Mouse (Mus musculus): ENCODE results near the gene Unc5c. TPM values are rescaled to one million over a fixed set of nuclear protein-coding genes. Genes with fewer than 3 reads are reported as not detected.

The Unc5c gene
- polyA plus RNA-seq (2015; fragmentation: Nextera tagmentation; extraction: Ambion mirVana), result 20.5 and 23.5 TPM in 2 replicates

DNA sequence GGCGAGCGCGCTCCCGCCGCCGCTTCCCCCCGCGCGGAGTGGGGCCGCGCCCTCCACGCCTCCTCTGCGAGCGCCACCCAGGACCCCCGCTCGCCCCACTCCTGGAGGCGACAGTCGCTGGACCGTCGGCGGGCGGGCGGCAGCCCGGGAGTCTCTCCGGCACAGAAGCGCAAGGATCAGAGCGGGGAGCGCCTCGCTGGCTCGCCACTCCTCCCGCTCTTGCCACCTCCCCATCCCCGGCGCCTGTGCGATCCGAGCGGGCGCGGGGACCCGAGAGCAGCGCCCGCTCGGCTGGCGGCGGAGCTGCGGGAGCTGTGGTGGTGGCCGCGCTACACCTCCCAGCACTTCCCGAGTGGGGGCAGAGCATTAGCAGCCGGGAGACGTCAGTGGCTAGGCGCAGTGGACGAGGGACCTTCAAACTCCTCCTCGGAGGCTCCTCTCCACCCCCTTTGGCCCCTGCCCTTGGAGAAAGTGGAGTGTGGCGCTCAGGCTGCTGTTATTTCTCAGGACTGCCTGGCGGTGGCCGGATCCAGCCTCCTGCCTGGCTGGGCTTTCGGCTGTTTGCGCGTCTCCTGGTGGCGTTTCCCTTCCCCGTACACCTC is at the start of gene Unc5c:
Gene Unc5c (plus strand): TSS at position 113 of the 602 bp plus-strand sequence.
- Histone ChIP-seq H3K4me3 (peak within 1 kb of the TSS; percentile 82), H3K9me3 (no peaks in the 10 kb centered on the region), H3K9ac (peak within 1 kb of the TSS; percentile 53), H3K36me3 (no peaks in the 10 kb centered on the region), H3K27me3 (peaks cover 27% of the 10 kb centered on the region), H3K4me1 (peaks cover 5% of the 10 kb centered on the region; the same call in 1 of the 2 replicates), H3K4me2 (peak within 1 kb of the TSS; percentile 94), H3K27ac (peak within 1 kb of the TSS; percentile 94)
- WGBS, result under 1% methylated on average over 48 of the region's 61 CpGs
- peak; percentile 95 for ATAC-seq (ENCODE audit: borderline replicate concordance, extremely low read depth, low FRiP score, low TSS enrichment)

DNA sequence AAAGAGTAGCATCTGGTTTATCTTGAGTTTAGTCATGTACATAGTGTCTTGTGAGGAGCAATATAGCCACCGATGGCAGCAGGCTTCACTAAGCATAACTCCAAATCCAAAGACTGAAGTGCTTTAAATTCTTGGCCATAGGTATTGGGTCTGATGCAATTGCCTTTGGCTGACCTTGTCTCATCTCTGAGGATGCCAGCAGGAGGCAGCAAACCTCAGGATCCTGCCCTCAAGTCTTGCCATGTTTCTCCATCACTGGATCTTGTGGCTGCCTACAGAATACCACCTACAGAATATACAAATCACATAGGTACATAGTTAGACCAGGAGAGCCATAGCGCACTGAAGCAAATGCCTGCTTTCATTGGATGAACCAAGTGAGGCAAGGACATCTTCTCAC is 7.5 kb upstream of the Unc5c start:
- no peak overlapping the region for H3K4me2 ChIP-seq
- no peak overlapping the region for H3K27ac ChIP-seq
- WGBS, result 86% methylated on average over 2 of the region's 2 CpGs
- no peak for ATAC-seq (ENCODE audit: borderline replicate concordance, extremely low read depth, low FRiP score, low TSS enrichment)
- H3K36me3 ChIP-seq, result no peaks in the 10 kb centered on the region
- H3K4me3 ChIP-seq, result no peak overlapping the region
- no peaks in the 10 kb centered on the region for H3K9me3 ChIP-seq
- peaks cover 3% of the 10 kb centered on the region; the same call in 1 of the 2 replicates for H3K27me3 ChIP-seq
- H3K4me1 ChIP-seq, result no peaks in the 10 kb centered on the region
- no peak overlapping the region for H3K9ac ChIP-seq

DNA sequence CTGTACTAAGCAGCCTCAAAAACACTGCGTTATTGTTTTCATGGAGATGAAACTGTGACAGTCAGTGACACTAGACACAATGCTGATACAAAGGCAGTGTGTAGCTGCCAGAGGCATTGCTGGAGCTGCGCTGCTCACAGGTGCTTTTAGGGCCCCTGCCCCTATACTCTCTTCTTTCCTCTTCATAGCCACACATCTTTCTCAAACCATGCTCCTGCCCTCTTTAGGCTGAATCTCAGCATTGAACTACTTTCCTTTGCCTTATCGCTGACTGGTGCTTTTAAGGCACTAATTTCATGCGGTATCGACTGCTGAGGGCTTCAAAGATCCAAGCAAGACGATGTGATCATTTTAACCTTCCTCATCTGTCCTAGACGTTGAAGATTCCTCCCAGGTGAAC is 2.5 kb upstream of the Unc5c start:
- Histone ChIP-seq H3K27ac (no peak overlapping the region), H3K9ac (no peak overlapping the region), H3K4me3 (no peak overlapping the region), H3K27me3 (peaks cover 27% of the 10 kb centered on the region), H3K4me2 (no peak overlapping the region), H3K36me3 (no peaks in the 10 kb centered on the region), H3K4me1 (no peaks in the 10 kb centered on the region; the same call in 1 of the 2 replicates), H3K9me3 (no peaks in the 10 kb centered on the region)
- 67% methylated on average over 7 of the region's 7 CpGs for WGBS
- ATAC-seq (ENCODE audit: borderline replicate concordance, extremely low read depth, low FRiP score, low TSS enrichment), result no peak

DNA sequence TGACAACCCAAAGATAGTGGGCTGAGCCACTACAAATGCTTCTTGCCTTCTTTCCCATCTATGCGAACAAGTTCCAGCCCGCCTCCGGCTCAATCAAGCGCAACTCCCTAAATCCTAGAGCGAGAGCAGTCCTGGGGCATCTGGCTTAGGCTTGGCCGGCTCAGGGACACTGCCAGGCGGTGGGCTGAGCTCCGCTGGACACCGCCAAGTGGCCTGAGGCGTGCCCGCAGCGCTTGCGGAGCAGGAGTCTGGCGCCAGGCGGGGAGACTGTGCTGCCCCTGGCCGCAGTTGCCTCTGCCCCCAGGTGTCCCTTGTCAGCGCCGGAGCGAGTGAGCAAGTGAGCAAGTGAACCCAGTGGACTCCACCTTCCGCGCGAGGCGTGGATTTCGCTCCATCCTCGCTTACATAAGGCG is 319 bp upstream of the Unc5c start:
- Histone ChIP-seq H3K27ac (peak overlapping the region; percentile 94), H3K36me3 (no peaks in the 10 kb centered on the region), H3K9ac (peak overlapping the region; percentile 53), H3K4me1 (peaks cover 2% of the 10 kb centered on the region; the same call in 1 of the 2 replicates), H3K4me3 (peak overlapping the region; percentile 82), H3K27me3 (peaks cover 27% of the 10 kb centered on the region), H3K9me3 (no peaks in the 10 kb centered on the region), H3K4me2 (peak overlapping the region; percentile 94)
- ATAC-seq (ENCODE audit: borderline replicate concordance, extremely low read depth, low FRiP score, low TSS enrichment), result peak; percentile 56
- under 1% methylated on average over 26 of the region's 26 CpGs for WGBS

DNA sequence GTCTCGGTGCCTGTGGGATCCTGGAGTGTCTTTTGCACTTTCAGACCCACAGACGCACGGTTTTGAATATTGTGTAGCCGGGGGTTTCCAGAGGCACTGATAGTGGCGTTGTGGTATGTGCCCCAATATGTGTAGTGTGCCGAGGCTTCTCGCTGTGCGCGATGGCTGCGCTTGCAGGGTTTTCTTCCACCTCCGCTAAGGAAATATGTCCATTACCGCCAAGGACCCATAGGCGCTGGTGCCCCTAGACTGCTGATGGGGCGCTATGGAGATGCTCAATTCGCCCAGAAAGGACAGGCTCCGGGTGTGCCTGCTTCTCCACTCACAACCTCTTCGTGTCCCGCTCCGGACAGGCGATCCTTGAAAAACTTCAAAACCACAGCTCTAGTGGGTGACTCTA is 1.0 kb downstream of the Unc5c start:
- H3K36me3 ChIP-seq, result no peaks in the 10 kb centered on the region
- ATAC-seq (ENCODE audit: borderline replicate concordance, extremely low read depth, low FRiP score, low TSS enrichment), result 0 out of 2 replicates have a peak, but pooled peaks have one; percentile 2
- WGBS, result under 1% methylated on average over 20 of the region's 20 CpGs
- H3K4me1 ChIP-seq, result peaks cover 5% of the 10 kb centered on the region; the same call in 1 of the 2 replicates
- H3K9me3 ChIP-seq, result no peaks in the 10 kb centered on the region
- peak overlapping the region; percentile 53 for H3K9ac ChIP-seq
- H3K4me3 ChIP-seq, result peak overlapping the region; percentile 82
- peaks cover 27% of the 10 kb centered on the region for H3K27me3 ChIP-seq
- H3K27ac ChIP-seq, result peak overlapping the region; percentile 94
- peak overlapping the region; percentile 94 for H3K4me2 ChIP-seq

DNA sequence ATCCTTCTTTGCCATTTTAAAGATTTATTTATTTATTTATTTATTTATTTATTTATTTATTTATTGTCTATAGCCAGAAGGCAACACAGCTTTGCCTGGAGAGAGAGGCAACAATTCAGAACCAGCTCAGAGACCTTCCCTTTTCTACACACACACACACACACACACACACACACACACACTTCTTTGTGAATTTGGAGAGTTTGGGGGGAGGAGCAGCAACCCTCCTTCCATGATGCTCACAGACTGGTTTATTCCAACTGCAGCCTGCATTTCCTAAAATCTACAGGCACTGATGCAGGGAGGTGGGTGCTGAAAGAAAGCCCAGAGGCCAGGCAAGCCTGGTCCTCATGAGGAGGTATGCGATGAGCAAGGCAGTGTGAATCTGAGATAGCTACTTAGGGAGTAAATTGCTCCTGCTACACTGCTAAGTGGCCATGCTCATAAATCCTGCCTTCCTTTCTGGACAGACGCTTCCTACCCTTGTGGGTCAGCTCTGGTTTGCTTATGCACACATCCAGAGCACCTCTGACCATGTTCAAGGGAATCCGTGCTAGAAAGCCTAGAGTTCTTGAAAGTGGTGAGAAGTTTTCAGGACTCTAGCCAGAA is 1.8 kb downstream of the Unc5c start:
- peak overlapping the region; percentile 94 for H3K27ac ChIP-seq
- H3K27me3 ChIP-seq, result peaks cover 27% of the 10 kb centered on the region
- H3K4me3 ChIP-seq, result peak overlapping the region; percentile 82
- ATAC-seq (ENCODE audit: borderline replicate concordance, extremely low read depth, low FRiP score, low TSS enrichment), result no peak
- H3K4me1 ChIP-seq, result peaks cover 5% of the 10 kb centered on the region; the same call in 1 of the 2 replicates
- H3K4me2 ChIP-seq, result peak overlapping the region; percentile 94
- H3K36me3 ChIP-seq, result no peaks in the 10 kb centered on the region
- WGBS, result 7% methylated on average over 3 of the region's 3 CpGs
- H3K9me3 ChIP-seq, result no peaks in the 10 kb centered on the region
- H3K9ac ChIP-seq, result peak overlapping the region; percentile 47

DNA sequence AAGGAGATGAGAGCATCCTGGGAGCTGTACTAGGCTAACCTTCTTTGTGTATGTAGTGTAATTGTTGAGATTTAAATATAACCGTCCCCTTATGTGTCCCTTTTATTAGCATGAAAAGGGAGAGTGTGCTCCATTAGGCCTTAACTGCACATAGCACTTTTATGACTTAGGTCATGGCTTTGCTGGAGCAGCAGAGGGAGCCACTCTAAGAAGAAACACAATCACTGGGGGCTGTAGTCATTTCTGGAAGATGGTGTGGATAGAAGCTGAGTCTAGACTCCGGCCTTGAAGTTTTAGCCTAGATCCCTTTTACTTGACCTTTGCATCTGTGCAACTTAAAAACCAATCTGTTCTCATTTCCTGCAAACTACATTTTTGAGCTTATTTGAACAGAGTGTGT is 4.3 kb downstream of the Unc5c start:
- no peak overlapping the region for H3K9ac ChIP-seq
- H3K4me2 ChIP-seq, result peak overlapping the region; percentile 35
- peaks cover 9% of the 10 kb centered on the region for H3K4me1 ChIP-seq
- no peaks in the 10 kb centered on the region for H3K36me3 ChIP-seq
- H3K9me3 ChIP-seq, result no peaks in the 10 kb centered on the region
- no peak overlapping the region for H3K27ac ChIP-seq
- no peak for ATAC-seq (ENCODE audit: borderline replicate concordance, extremely low read depth, low FRiP score, low TSS enrichment)
- 33% methylated on average over 2 of the region's 2 CpGs for WGBS
- H3K27me3 ChIP-seq, result peaks cover 18% of the 10 kb centered on the region
- H3K4me3 ChIP-seq, result 0 out of 2 replicates have a peak overlapping the region, but pooled peaks have one; percentile 4

DNA sequence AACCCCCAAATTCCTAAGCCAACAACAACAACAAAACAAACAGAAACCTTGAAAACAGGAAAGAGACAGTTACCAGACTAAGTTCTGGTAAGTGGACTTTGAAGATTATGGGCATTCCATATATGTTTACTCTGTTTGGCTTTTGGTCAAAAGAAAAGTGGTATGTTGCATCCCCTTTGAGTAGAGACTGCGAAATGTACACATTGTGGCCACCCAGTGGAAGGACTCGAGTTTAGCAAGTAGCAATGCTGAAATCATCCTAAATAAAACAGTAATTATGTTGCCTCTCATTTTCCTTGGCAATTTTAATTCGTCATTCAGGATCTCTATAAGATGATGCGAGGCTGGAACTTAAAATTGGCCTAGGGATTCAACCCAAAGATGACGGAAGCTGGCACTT is 8.2 kb downstream of the Unc5c start:
- 49% methylated on average over 5 of the region's 5 CpGs for WGBS
- no peak overlapping the region for H3K4me2 ChIP-seq
- H3K36me3 ChIP-seq, result no peaks in the 10 kb centered on the region
- no peaks in the 10 kb centered on the region for H3K9me3 ChIP-seq
- H3K27ac ChIP-seq, result peak overlapping the region; percentile 37; the same call in 1 of the 2 replicates
- no peak overlapping the region for H3K4me3 ChIP-seq
- no peak overlapping the region for H3K9ac ChIP-seq
- ATAC-seq (ENCODE audit: borderline replicate concordance, extremely low read depth, low FRiP score, low TSS enrichment), result no peak
- H3K4me1 ChIP-seq, result peaks cover 22% of the 10 kb centered on the region
- H3K27me3 ChIP-seq, result no peaks in the 10 kb centered on the region

DNA sequence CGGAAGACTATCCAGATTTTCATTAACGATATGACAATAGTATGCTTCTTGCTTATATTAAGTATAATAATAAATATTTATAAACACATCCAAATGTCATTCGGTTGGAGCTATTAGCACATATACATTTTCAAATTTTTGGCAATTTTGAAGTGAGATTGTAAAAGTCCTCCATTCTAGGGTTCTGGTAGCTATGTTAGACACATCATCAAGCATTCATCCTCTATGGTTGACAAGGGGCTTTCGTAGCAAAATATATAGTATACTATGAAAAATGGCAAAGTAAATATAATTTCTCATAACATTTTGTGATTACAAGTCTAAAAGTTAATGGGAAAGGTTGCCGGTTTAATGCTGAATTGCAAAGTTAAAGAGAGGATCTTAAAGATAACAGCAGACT is 10.4 kb downstream of the Unc5c start:
- Histone ChIP-seq H3K9me3 (no peaks in the 10 kb centered on the region), H3K36me3 (no peaks in the 10 kb centered on the region), H3K4me3 (no peak overlapping the region), H3K27me3 (no peaks in the 10 kb centered on the region), H3K4me2 (no peak overlapping the region), H3K4me1 (peaks cover 18% of the 10 kb centered on the region; the same call in 1 of the 2 replicates), H3K9ac (no peak overlapping the region), H3K27ac (no peak overlapping the region; the same call in 1 of the 2 replicates)
- WGBS, result 35% methylated on average over 5 of the region's 5 CpGs
- peak; percentile 40; the same call in 1 of the 2 replicates for ATAC-seq (ENCODE audit: borderline replicate concordance, extremely low read depth, low FRiP score, low TSS enrichment)

DNA sequence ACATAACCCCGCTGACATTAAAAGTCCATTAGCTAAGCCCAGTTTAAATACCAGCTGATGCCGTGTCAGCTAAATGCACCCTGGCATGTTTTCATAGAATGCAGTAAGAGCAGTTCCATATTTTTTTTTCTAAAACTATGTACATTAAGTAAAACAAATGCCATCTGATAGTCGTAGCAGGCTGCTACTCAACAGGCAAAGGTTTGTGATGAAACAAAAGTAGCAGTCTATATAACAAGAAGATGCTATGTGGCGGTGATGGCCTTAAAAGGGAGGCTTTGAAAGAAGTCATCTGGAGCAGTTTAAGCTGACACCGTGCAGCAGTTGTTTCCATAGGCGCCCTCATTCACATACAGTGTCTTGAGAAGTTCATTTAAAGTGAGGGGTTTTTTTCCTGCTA is 10.9 kb downstream of the Unc5c start:
- H3K9me3 ChIP-seq, result no peaks in the 10 kb centered on the region
- no peak overlapping the region for H3K4me3 ChIP-seq
- no peaks in the 10 kb centered on the region for H3K27me3 ChIP-seq
- no peak overlapping the region for H3K4me2 ChIP-seq
- H3K4me1 ChIP-seq, result peaks cover 18% of the 10 kb centered on the region; the same call in 1 of the 2 replicates
- 23% methylated on average over 6 of the region's 6 CpGs for WGBS
- H3K36me3 ChIP-seq, result no peaks in the 10 kb centered on the region
- peak overlapping the region; percentile 69 for H3K27ac ChIP-seq
- H3K9ac ChIP-seq, result no peak overlapping the region
- ATAC-seq (ENCODE audit: borderline replicate concordance, extremely low read depth, low FRiP score, low TSS enrichment), result peak; percentile 88

DNA sequence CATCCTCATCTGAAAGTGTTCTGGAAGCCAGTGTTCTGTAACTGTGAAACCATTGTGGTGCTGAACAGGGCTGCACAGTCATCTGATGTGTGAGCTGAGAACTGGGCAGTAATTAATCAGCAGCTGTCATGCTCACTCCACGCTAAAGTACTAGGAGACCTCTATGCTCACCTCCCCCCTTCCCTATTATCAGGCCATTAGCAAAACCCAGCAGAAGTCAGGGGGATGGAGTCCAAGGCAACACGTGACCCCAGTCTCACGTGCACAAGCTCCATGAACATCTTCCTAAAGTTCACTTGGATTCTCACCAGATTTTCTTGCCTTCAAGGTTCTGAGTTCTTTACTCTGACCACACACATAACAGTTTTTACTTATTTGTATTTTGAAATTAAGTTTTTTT is 11.7 kb downstream of the Unc5c start:
- H3K4me2 ChIP-seq, result no peak overlapping the region
- no peak overlapping the region for H3K4me3 ChIP-seq
- no peaks in the 10 kb centered on the region for H3K9me3 ChIP-seq
- no peak overlapping the region for H3K9ac ChIP-seq
- no peaks in the 10 kb centered on the region for H3K27me3 ChIP-seq
- no peaks in the 10 kb centered on the region for H3K36me3 ChIP-seq
- H3K4me1 ChIP-seq, result peaks cover 18% of the 10 kb centered on the region; the same call in 1 of the 2 replicates
- 10% methylated on average over 3 of the region's 3 CpGs for WGBS
- ATAC-seq (ENCODE audit: borderline replicate concordance, extremely low read depth, low FRiP score, low TSS enrichment), result peak; percentile 44; the same call in 1 of the 2 replicates
- H3K27ac ChIP-seq, result peak overlapping the region; percentile 69

DNA sequence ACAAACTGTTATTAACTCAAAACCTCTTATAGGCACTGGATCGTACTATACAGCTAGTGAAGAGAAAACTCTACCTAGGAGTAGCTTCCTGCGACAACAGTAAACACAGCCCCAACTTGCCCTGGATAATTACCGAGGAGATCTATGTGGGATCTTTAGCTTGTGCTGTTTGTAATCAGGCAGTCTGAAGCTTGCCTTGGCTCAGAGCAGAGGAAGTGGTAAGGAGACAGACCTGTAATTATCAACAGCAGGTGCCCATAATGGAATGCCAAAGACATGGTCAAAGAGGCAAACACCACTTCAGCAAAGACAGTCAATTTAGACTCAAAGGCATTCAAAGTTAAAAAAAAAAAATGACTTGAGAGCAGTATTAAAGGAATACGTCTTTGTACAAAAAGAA is 17.4 kb downstream of the Unc5c start:
- no peaks in the 10 kb centered on the region for H3K27me3 ChIP-seq
- H3K4me2 ChIP-seq, result no peak overlapping the region
- 70% methylated on average over 4 of the region's 4 CpGs for WGBS
- no peak overlapping the region for H3K4me3 ChIP-seq
- H3K36me3 ChIP-seq, result no peaks in the 10 kb centered on the region
- no peak for ATAC-seq (ENCODE audit: borderline replicate concordance, extremely low read depth, low FRiP score, low TSS enrichment)
- H3K27ac ChIP-seq, result no peak overlapping the region
- peaks cover 19% of the 10 kb centered on the region for H3K4me1 ChIP-seq
- no peak overlapping the region for H3K9ac ChIP-seq
- H3K9me3 ChIP-seq, result no peaks in the 10 kb centered on the region
